Comparison of ENCODE assay signal across 8 mouse cellular contexts in genomic region chr7:127362418-127362817, GRCm38 (mm10). TPM values are rescaled to one million over a fixed set of nuclear protein-coding genes. Genes with fewer than 3 reads are reported as not detected.
DNase-seq lines count a peak whose midpoint lies in the region; ATAC-seq and TF ChIP-seq lines count a peak whose summit lies in the region.
"Not testable (repeated sequence)": the region's sequence is repeated elsewhere in the genome, so short reads cannot be mapped to it uniquely, and the experiment has no call there.

No protein-coding gene starts in this region.

- not testable (repeated sequence) for H3K4me1 ChIP-seq in heart, adult 2 months (ENCODE audit: control insufficient read depth, insufficient read depth, low read length); intestine, embryonic 14.5 days (replicated peaks; ENCODE audit: control insufficient read depth, insufficient read depth, low read length); limb, embryonic 14.5 days (ENCODE audit: control insufficient read depth, insufficient read depth, low read length)

- H3K27ac ChIP-seq in heart, adult 2 months; intestine, embryonic 14.5 days (ENCODE audit: low read depth); limb, embryonic 14.5 days (replicated peaks; ENCODE audit: low read depth, low read length): not testable (repeated sequence)

- H3K27me3 ChIP-seq in heart, adult 2 months (ENCODE audit: control insufficient read depth, insufficient read depth, low read length); intestine, embryonic 14.5 days (replicated peaks; ENCODE audit: control insufficient read depth, insufficient read depth, low read length); limb, embryonic 14.5 days (ENCODE audit: control insufficient read depth, insufficient read depth, low read length): not testable (repeated sequence)

- peak overlapping the region; percentile 22 for H3K4me3 ChIP-seq in heart, adult 2 months
- H3K4me3 ChIP-seq in intestine, embryonic 14.5 days (ENCODE audit: low read depth, low read length); limb, embryonic 14.5 days (replicated peaks; ENCODE audit: low read length): not testable (repeated sequence)

- intact Hi-C loops in heart, adult 2 months (cut with DNase I), result loop anchor here (1.0 to 5.0 kb wide), 3 partner anchors 45 to 150 kb away; partner anchors contain the start of genes Srcap and Zfp764

- ATAC-seq in intestine, embryonic 14.5 days (replicated peaks; ENCODE audit: low FRiP score, low TSS enrichment, low read depth); limb, embryonic 14.5 days (ENCODE audit: low FRiP score, low read depth): not testable (repeated sequence)
- peak; percentile 83 for ATAC-seq in megakaryocyte, adult 5-6 weeks (ENCODE audit: poor library complexity, severe bottlenecking)

- not testable (repeated sequence) for H3K9me3 ChIP-seq in intestine, embryonic 14.5 days (ENCODE audit: control insufficient read depth, low read length); limb, embryonic 14.5 days (ENCODE audit: control insufficient read depth, low read length)

- peak; percentile 95 for TF ChIP-seq CTCF in heart, adult 2 months (IDR thresholded peaks at IDR 0.05)

- not testable (repeated sequence) for TF ChIP-seq POLR2A in heart, adult 2 months (IDR thresholded peaks at IDR 0.05; ENCODE audit: insufficient read depth, low read depth, low read length); limb, embryonic 14.5 days (IDR thresholded peaks at IDR 0.05; ENCODE audit: borderline replicate concordance, extremely low read depth, insufficient read depth, insufficient read length)

- not testable (repeated sequence) for TF ChIP-seq EP300 in heart, adult 2 months (IDR thresholded peaks at IDR 0.05; ENCODE audit: insufficient read depth, low read depth, low read length)

- H3K4me2 ChIP-seq in intestine, embryonic 14.5 days (ENCODE audit: low read length), result peak overlapping the region; percentile 30
- H3K4me2 ChIP-seq in limb, embryonic 14.5 days (replicated peaks; ENCODE audit: low read depth, low read length, severe bottlenecking), result 0 out of 2 replicates have a peak overlapping the region, but pooled peaks have one; percentile 7

- 19% methylated on average over 13 of the region's 13 CpGs for WGBS in heart, adult 2 months
- 27% methylated on average over 13 of the region's 13 CpGs for WGBS in intestine, embryonic 14.5 days
- 24% methylated on average over 13 of the region's 13 CpGs for WGBS in limb, embryonic 14.5 days

- not testable (repeated sequence) for H3K36me3 ChIP-seq in heart, adult 2 months (ENCODE audit: control insufficient read depth, insufficient read depth, low read length); intestine, embryonic 14.5 days (ENCODE audit: control insufficient read depth, insufficient read depth, low read length); limb, embryonic 14.5 days (ENCODE audit: control insufficient read depth, insufficient read depth, low read length)

- not testable (repeated sequence) for H3K79me2 ChIP-seq in heart, adult 2 months (replicated peaks; ENCODE audit: control insufficient read depth, insufficient read depth, low read length)

- DNase-seq in 416B (ENCODE audit: low read depth), result peak; percentile 83
- peak; percentile 37 for DNase-seq in adrenal gland, postnatal 10 days
- DNase-seq in embryo, embryonic 11 days, result peak; percentile 75
- peak in 1 of 2 experiments; percentile 18 for DNase-seq in heart, adult 2 months
- DNase-seq in intestine, embryonic 14.5 days (ENCODE audit: low spot score), result peak; percentile 60
- DNase-seq in limb, embryonic 14.5 days (ENCODE audit: low spot score), result peak; percentile 75
- peak; percentile 88 for DNase-seq in retina, embryonic 14.5 days (ENCODE audit: low spot score)

- not testable (repeated sequence) for H3K9ac ChIP-seq in heart, adult 2 months (ENCODE audit: low read depth, low read length); intestine, embryonic 14.5 days (ENCODE audit: low read length); limb, embryonic 14.5 days (ENCODE audit: low read depth, low read length, severe bottlenecking)

RNA-seq across cellular contexts. Expression of gene Zfp747, which starts 13.4 kb away (rescaled TPM):
- 1 to 10 TPM; 7.5 to 9.2 TPM for total RNA-seq in adrenal gland, postnatal 10 days (2021)
- total RNA-seq in heart, adult 2 months (2021), result 1 to 10 TPM; 4.3 to 5.3 TPM
- 2.9 and 3.9 TPM in 2 replicates for polyA plus RNA-seq in heart, adult 2 months (2012; rRNA removed)
- 9.8 and 11.3 TPM in 2 replicates for polyA plus RNA-seq in intestine, embryonic 14.5 days (2014; fragmentation: Nextera tagmentation; extraction: Ambion mirVana)
- 7.3 and 8.0 TPM in 2 replicates for polyA plus RNA-seq in limb, embryonic 14.5 days (2012; rRNA removed)
- 7.0 and 7.2 TPM in 2 replicates for polyA plus RNA-seq in limb, embryonic 14.5 days (2014; fragmentation: Nextera tagmentation; extraction: Ambion mirVana)
- 3.2 and 6.1 TPM in 2 replicates for total RNA-seq in megakaryocyte, adult 5-6 weeks (2015)
- 7.6 and 17.8 TPM in 2 replicates for total RNA-seq in megakaryocyte, adult 5-6 weeks (2017)

RNA-seq across cellular contexts. Expression of gene Zfp768, which starts 17.0 kb away (rescaled TPM):
- total RNA-seq in adrenal gland, postnatal 10 days (2021), result 10 to 100 TPM; 31.7 to 38.2 TPM
- 10 to 100 TPM; 36.5 to 37.2 TPM for total RNA-seq in heart, adult 2 months (2021)
- polyA plus RNA-seq in heart, adult 2 months (2012; rRNA removed), result 30.8 and 31.6 TPM in 2 replicates
- 4.2 and 4.5 TPM in 2 replicates for polyA plus RNA-seq in intestine, embryonic 14.5 days (2014; fragmentation: Nextera tagmentation; extraction: Ambion mirVana)
- polyA plus RNA-seq in limb, embryonic 14.5 days (2012; rRNA removed), result 38.4 and 51.9 TPM in 2 replicates
- polyA plus RNA-seq in limb, embryonic 14.5 days (2014; fragmentation: Nextera tagmentation; extraction: Ambion mirVana), result 5.5 and 5.9 TPM in 2 replicates
- 2.0 and 2.4 TPM in 2 replicates for total RNA-seq in megakaryocyte, adult 5-6 weeks (2015)
- 3.9 and 4.6 TPM in 2 replicates for total RNA-seq in megakaryocyte, adult 5-6 weeks (2017)

RNA-seq across cellular contexts. Expression of gene 9130019O22Rik, which starts 24.5 kb away (rescaled TPM):
- total RNA-seq in adrenal gland, postnatal 10 days (2021), result 1 to 10 TPM; 4.1 to 4.4 TPM
- total RNA-seq in heart, adult 2 months (2021), result 1 to 10 TPM; 2.3 to 2.4 TPM
- polyA plus RNA-seq in heart, adult 2 months (2012; rRNA removed), result 1.7 and 2.4 TPM in 2 replicates
- 6.2 and 7.4 TPM in 2 replicates for polyA plus RNA-seq in intestine, embryonic 14.5 days (2014; fragmentation: Nextera tagmentation; extraction: Ambion mirVana)
- polyA plus RNA-seq in limb, embryonic 14.5 days (2012; rRNA removed), result 3.5 and 3.9 TPM in 2 replicates
- polyA plus RNA-seq in limb, embryonic 14.5 days (2014; fragmentation: Nextera tagmentation; extraction: Ambion mirVana), result 4.5 and 6.4 TPM in 2 replicates
- 1.8 TPM in 2 replicates for total RNA-seq in megakaryocyte, adult 5-6 weeks (2015)
- total RNA-seq in megakaryocyte, adult 5-6 weeks (2017), result 5.0 TPM in 2 replicates

RNA-seq across cellular contexts. Expression of gene E430018J23Rik, which starts 31.0 kb away (rescaled TPM):
- total RNA-seq in adrenal gland, postnatal 10 days (2021), result 1 to 10 TPM; 8.6 to 9.4 TPM
- total RNA-seq in heart, adult 2 months (2021), result 1 to 10 TPM; 3.1 to 4.0 TPM
- polyA plus RNA-seq in heart, adult 2 months (2012; rRNA removed), result 3.1 and 3.5 TPM in 2 replicates
- polyA plus RNA-seq in intestine, embryonic 14.5 days (2014; fragmentation: Nextera tagmentation; extraction: Ambion mirVana), result 9.2 and 9.7 TPM in 2 replicates
- polyA plus RNA-seq in limb, embryonic 14.5 days (2012; rRNA removed), result 8.8 and 11.6 TPM in 2 replicates
- polyA plus RNA-seq in limb, embryonic 14.5 days (2014; fragmentation: Nextera tagmentation; extraction: Ambion mirVana), result 7.3 and 10.1 TPM in 2 replicates
- 0.36 and 0.40 TPM in 2 replicates for total RNA-seq in megakaryocyte, adult 5-6 weeks (2015)
- 1.7 and 2.8 TPM in 2 replicates for total RNA-seq in megakaryocyte, adult 5-6 weeks (2017)

RNA-seq across cellular contexts. Expression of gene Zfp764, which starts 44.2 kb away (rescaled TPM):
- total RNA-seq in adrenal gland, postnatal 10 days (2021), result 1 to 10 TPM; 5.7 to 6.2 TPM
- 1 to 10 TPM; 3.2 TPM for total RNA-seq in heart, adult 2 months (2021)
- polyA plus RNA-seq in heart, adult 2 months (2012; rRNA removed), result 2.6 and 3.5 TPM in 2 replicates
- polyA plus RNA-seq in intestine, embryonic 14.5 days (2014; fragmentation: Nextera tagmentation; extraction: Ambion mirVana), result 9.6 and 10.6 TPM in 2 replicates
- 7.8 and 8.8 TPM in 2 replicates for polyA plus RNA-seq in limb, embryonic 14.5 days (2012; rRNA removed)
- 8.4 and 9.1 TPM in 2 replicates for polyA plus RNA-seq in limb, embryonic 14.5 days (2014; fragmentation: Nextera tagmentation; extraction: Ambion mirVana)
- total RNA-seq in megakaryocyte, adult 5-6 weeks (2015), result 8.5 and 10.5 TPM in 2 replicates
- total RNA-seq in megakaryocyte, adult 5-6 weeks (2017), result 9.1 and 9.5 TPM in 2 replicates

Comparison
In these comparisons a context has a peak if more than half of its experiments do, and no peak if none do; other contexts are left out.
1. RNA of gene Zfp768, which starts 17.0 kb away (total RNA-seq): 31.7 to 38.2 TPM in adrenal gland, postnatal 10 days and 36.5 to 37.2 TPM in heart, adult 2 months; 2.0 to 4.6 TPM in megakaryocyte, adult 5-6 weeks; every median in the first group is over 4 times any median in the second.